Mouse (Mus musculus) liver, postnatal 0 days (tissue): ENCODE data around the gene Trpm4.

Experiments
- CTCF ChIP-seq: sonication (generic); IDR thresholded peaks from 2 replicates; pipeline ENCODE4 v1.5.1; 2016; ENCODE audit warnings: antibody characterized with exemption, low read depth
- EP300 ChIP-seq: IDR thresholded peaks from 2 replicates; pipeline ENCODE4 v1.6.1; 2016; ENCODE audit warnings: antibody characterized with exemption, low read depth, mild to moderate bottlenecking

GRCm38 (mm10) chr7:45374620-45375019, 41.0 kb upstream of the Trpm4 start:
- TF ChIP-seq CTCF (no peak), EP300 (no peak)
